Mouse (Mus musculus): ENCODE measurements around the gene Agxt.

Gene Agxt

DNA sequence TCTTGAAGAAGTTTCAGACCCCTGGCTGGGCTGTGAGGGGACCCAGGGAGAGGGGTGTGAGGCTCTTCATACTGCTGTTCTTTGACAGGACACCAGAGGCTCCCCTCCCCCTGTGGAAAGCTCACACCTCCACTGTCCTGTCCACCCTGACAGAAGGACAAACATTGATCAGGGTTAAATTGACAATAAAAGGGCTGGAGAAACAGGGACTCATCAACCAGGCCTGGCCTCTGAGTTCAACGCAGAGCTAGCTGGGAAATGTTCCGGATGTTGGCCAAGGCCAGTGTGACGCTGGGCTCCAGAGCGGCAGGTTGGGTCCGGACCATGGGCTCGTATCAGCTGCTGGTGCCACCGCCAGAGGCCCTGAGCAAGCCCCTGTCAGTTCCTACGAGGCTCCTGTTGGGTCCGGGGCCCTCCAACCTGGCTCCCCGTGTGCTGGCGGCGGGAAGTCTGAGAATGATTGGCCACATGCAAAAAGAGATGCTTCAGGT lies at the start of gene Agxt:
Gene Agxt, plus strand, starts transcription at position 205 of the 491 bp plus-strand sequence.
- no peak for DNase-seq (ENCODE audit: low read depth, low spot score)

DNA sequence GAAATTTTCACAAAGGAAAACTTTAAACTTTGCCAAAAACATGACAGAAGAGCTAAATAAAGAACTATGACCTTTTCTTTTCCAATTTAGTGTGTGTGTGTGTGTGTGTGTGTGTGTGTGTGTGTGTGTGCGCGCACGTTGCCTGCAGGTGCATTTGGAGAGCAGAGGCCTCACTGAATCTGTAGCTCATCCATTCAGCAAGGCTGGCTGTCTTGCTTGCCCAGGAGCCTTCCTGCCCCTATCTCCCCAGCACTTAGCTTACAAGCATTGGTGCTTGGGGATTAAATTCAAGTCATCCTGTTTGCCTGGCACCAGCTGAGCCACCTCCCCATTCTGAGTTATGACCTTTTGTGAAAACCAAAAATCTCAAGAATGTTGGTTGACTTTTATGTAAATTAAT lies 42.5 kb upstream of the Agxt start:
- DNase-seq (ENCODE audit: low read depth, low spot score) = no peak

DNA sequence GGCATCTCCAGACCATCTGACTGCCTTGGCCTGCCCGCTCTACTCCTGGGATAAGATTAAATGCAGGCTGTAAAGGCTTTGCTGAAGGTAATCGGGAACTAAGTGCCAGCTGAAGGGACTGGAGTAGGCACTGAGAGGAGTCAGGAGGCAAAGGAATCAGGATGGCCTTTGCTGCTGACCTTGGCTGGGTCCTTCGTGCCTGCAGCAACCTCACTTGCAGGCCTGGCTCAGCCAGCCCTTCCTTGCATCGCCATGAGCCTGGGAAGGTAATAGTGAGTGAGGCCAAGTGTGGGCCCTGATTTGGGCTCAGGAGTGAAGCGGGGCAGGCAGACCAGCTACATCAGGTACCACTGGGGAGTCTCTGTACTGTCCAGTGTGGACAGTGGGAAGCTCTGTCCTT lies 36.1 kb upstream of the Agxt start:
- no peak for DNase-seq (ENCODE audit: low read depth, low spot score)

DNA sequence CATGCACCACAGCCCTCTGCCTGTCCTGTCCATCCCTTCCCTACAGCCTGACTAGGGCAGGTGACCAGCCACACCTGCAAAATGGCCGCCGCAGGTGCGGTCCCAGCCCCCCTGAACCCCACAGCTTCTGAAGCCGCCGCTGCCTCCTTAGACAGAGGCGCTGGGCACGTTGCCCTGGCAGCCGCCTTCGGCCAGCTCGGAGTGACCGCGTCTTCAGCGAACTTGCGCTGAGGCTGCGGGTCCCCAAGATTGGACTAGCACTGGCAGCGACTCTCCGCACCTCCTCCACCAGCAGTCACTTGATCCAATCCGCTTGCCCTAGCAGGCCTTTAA lies 34.8 kb upstream of the Agxt start:
- DNase-seq (ENCODE audit: low read depth, low spot score) = no peak

DNA sequence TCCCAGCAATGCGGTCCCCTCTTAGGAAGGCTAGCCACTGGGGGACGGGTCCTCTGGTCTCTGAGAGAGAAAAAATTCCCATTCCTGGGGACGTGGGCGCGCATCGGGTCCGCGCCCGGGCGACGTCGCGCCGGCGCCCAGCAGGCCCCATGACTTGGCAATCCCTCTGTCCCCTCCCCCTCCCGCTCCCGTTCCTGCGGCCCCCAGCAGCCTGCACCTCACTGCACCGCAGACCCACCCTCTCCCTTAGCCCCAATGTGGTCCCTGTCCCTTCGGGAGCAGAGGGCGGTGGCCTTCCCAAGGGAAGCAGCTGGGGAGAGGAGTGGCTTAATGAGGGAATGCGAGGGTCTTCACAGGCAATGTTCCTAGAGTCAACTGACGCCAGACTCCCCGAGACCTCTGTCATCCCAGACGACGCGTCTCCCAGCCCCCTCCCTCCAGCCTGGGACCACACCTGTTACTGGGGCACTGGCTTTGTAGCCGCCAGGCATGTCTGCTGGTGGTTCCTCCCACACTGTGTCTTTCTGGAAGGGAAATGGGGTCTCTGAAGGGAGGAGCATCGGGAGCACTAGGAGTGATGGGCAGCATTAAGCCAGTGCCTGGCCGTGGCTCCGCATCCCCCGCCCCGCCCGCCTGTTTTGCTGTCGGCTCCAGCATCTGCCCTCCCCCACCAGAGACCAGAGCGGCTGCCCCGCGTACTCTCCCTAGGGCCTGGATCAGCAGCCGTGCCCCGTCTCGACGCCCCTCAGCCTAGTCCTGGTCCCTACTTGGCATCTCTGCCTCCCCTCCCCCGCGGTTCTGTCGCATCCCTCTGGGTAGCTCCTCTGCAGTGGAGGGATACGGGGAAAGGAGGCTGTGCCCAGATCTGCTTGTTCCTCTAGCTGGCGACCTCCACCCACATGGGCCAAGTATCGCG lies 34.2 kb upstream of the Agxt start:
- peak; percentile 33 for DNase-seq (ENCODE audit: low read depth, low spot score)

DNA sequence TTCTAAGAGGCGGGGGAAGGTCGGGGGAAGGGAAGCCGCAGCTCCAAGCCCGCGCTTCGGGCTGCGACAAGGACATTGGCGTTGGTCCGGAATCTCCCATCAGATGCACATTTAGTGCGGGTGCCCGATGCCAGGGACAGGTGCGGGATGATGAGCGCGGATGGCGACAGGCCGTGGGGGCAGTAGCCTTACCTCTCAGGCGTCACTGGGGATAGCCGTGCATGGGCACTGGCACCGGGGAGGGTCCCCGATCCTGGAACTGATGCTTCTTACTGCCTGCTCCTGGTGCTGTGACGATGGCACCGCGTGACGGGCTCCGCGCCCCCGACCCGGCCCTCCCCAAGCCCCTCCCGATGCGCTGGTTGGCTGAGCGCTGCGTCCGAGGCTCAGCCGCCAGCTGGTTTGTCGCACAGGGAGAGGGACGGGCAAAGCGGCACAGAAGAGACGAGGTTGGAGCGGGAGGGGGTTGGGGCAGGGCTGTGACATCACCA lies 33.4 kb upstream of the Agxt start, which contains the start of gene Kif1a:
Gene Kif1a, minus strand, starts transcription at position 381 of the 491 bp plus-strand sequence.
- DNase-seq (ENCODE audit: low read depth, low spot score) = peak; percentile 39

DNA sequence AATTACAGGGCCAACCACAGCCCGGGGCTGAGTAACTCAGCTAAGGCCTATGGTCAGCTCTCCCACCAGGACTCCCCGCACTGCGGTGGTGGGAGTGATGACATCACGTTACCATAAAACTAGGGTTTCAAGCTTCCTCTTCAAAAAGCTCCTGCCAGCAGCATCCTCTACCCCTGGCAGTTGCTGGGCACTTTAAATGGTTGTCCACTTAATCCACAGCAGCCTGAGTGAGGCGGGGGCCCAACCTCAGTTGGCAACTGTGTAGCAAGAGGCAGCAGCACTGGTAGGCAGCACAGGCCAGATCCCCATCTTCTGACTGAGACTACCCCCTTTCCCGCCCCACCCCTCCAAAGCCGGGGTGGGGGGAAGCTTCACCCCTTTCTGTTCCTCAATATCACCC lies 32.3 kb upstream of the Agxt start:
- no peak for DNase-seq (ENCODE audit: low read depth, low spot score)

DNA sequence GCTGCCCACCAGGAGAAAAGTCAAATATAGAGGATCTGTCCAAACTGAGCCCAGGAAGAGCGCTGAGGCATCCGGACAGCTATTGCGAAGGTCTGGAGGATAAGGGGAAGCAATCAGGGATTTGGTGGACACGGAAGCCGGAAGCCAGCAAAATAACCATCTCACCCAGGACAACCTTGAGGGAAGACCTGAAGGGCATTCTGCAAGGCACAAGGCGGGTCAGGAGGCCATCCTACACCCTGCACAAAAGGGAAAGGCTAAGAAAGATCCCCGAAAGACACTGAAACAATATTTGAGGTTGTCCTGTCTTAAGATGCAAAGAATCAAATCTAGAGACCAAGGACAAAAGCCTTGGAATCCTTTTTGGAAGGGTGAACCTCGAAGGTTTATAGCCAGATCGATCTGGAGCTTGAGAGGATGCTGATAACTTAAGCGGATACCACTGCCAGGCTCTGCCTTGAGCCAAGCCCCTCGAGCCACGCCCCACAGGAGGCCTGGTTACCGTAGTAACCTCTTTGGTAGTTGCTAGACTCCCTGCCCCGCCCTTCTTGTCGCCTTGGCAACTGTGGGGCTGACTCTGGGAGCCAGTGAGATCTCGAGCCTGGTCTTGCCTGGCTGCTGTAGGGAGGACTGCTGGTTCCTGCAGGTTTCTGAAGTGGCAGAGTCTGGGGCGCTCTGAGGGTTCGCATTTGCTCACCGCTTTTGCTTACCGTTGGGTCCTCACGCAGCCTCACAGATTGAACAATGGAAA lies 20.2 kb upstream of the Agxt start:
- DNase-seq (ENCODE audit: low read depth, low spot score) = peak; percentile 97

DNA sequence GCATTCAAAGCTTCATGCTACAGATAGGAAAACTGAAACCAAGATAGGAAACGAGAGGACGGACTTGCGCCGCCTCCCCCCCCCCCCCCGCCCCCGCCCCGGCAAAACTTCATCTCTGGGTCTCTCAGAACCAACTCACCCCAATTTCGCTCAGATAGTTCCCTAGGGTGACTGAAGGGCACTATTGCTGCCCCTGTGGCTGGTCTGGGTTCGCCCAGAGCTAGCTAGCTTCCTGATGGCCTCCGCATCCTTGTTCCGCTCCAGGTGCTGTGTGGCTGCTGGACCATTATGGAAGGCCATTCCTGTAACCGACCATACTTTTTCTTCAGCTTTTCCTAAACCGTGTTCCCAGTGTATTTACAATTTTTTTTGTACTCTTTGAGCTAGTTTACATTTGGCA lies 19.6 kb upstream of the Agxt start:
- no peak for DNase-seq (ENCODE audit: low read depth, low spot score)

DNA sequence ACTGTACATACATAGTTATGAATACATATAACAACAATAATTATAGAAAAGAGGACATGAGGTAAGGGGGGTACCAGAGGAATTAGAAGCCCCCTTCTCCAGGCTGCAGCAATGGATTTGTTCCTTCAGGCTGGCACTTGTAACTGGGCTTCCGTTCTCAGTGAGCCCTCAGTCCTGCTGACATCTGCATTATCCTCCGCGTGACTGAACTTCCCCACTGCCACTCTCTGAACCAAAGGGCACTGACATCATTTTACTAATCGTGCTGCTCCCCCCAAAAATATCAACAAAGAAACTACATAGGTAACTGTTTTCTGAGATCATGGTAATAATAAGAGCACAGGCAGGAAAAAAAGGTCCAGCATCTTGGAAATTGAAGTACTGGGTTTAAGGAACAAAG lies 16.2 kb upstream of the Agxt start:
- DNase-seq (ENCODE audit: low read depth, low spot score) = no peak

DNA sequence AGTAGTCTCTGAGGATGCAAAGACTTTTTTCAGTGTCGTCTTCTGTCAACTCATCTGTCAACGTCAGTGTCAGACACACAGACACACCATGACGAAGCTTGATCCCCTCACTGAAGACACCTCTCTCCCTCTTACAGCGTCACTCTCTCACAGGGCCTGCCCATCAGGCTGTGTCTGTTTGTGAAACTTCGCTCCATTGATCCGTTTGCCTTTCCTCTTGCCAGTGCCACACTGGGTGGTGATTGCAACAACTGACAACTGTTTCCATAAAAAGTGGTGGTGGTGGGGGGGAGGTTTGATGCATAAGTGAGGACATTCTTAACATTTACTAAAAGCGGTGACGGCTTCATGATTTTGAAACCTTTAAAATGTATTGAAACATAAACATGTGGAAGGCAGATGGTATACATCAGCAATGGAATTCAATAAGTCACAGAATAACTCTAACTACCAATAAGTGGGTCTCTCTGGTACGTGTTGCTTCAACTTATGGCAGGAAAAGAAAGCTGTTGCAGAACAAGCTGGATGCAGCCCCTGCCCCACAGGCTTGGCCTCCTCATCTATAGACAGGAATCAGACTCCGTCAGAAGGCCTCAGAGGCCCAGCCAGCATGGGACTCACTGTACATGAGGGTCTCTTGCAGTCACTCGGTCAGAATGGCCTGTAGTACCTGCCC lies 11.7 kb upstream of the Agxt start:
- no peak for DNase-seq (ENCODE audit: low read depth, low spot score)

DNA sequence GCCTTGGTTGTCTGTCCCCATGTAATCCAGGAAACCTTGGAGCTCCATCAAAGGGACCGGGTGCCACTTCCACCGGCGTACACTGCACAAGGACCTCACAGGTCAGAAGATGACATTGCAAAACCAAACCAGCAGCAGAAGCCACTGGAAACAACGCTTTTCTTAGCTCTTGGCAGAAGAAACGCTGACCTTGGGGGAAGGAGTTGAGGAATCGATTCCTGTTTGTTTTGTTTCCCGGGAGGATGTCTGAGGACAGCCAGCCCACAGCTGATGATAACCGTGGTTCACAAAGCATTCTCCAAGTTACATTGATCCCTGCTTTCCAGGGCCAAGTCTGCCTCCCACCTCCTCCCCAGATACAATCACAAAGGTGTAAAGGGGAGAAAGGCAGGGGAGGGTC lies 11.0 kb upstream of the Agxt start:
- no peak for DNase-seq (ENCODE audit: low read depth, low spot score)

DNA sequence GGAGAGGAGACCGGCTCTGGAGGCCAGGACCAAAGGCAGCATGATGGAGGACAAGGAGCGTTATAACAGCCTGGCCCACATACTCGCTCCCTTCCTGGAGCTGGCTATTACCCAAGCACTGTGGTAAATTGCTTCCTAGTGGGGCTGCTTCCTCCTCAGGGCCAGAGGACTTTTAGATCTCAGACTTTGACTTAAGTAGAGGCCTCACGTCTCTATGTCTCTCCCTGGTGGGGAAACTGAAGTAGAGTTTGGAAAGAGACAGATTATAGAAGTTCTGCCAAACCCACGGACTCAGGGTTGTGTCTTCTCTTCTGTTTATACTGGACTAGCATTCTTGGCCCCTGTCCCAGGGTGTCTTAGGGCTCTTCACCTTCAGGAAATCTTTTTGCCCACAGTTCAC lies 9.8 kb upstream of the Agxt start:
- no peak for DNase-seq (ENCODE audit: low read depth, low spot score)

DNA sequence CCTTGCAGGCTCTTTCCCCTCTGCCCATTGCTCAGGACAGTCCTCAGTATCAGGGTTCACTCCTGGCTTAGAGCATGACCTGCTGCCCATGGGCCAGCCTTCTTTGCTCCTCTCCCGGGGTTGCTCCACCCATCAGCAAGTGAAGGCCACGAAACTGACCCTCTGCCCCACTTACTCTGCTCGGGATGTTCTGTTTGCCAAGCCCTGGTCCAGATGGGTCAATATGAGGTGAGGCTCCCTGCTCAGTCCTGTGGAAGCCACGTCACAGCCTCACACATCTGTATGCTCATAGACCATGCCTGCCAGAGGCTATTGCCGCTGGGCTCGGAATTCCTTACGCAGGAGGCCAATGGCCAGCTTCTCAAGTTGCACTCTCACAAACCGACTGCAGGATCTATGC lies 6.8 kb upstream of the Agxt start:
- no peak for DNase-seq (ENCODE audit: low read depth, low spot score)

DNA sequence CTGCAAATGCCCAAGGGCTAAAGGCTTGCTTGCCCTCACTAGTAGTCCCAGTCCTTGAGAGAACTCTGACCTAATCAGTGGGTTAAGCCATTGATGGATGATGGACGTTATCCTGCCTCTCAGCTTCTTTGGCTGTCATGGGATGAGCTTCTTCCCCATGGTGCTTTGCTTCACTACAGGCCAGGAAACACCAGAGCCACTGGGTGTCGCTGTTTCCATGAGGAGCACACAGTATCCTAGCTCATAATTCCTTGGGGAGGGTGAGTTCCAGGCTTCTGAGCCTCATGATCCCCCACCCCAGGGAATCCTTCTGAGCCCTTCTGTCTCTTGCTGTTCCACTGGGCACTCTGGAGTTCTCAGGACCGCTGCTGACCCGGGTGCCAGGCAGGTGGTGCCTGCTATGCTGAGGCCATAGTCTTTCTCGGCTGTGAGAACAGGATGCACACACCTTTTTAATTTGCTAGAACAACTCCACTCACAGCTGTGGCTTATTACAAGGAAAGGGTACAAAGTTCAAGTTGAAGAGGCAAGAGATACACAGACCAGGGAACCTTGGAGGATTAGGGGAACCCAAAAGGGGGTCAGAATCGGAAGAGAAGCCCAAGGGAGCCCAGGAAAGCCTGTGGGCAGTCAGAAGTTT lies 6.2 kb upstream of the Agxt start:
- DNase-seq (ENCODE audit: low read depth, low spot score) = peak; percentile 75

DNA sequence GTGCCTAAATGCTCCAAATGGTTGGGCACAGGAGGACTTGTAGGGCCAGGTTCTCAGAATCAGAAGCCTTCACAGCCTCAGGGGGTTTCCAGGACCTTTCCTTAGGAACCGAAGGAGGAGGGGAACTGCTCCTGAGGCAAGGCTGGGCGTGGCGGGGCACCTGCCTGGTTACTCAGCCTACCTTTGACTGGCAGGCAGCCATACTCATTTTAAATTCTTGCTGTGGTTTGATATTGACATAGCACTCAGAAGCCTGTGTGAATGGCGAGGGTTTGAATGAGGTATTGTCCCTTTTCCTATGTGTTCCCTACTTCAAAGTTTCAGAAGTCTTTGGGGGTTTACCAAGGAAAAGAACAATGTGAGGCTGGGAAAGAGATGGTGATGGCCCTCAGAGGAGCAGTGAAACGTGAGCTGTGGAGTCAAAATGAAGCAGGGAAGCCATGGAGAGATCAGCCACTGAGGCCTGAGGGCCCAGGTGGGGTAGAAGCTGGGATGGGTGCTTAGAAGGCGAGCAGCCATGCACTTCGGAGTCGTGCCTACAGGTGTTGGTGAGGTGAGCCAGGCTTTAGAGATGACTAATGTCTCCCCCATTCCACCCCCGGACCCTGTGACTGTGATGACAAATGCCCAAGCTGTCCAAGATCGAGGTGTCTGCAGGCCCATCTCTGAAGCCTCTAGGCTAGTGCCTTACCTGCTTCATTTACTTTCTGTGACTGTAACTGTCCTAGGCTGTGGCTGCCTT lies 4.6 kb upstream of the Agxt start:
- DNase-seq (ENCODE audit: low read depth, low spot score) = no peak

DNA sequence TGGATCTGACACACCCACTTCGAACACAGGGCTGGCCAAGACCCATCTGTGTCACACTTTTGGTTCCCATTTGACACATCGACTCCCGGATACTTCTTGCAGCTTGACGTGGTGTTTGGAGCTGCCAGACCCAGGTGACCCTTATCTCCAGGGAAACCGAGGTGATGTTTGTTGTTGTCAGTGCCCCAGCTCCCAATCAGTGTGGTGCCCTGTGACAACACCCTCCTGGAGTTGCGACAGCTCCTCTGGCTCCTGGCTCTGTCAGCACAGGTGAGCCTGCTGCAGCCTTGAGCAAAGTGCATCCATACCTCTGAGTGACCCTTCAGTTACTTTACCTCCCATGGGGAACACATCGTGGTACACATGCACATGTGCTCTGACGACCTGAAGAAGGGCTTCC lies 2.4 kb upstream of the Agxt start:
- DNase-seq (ENCODE audit: low read depth, low spot score) = no peak

DNA sequence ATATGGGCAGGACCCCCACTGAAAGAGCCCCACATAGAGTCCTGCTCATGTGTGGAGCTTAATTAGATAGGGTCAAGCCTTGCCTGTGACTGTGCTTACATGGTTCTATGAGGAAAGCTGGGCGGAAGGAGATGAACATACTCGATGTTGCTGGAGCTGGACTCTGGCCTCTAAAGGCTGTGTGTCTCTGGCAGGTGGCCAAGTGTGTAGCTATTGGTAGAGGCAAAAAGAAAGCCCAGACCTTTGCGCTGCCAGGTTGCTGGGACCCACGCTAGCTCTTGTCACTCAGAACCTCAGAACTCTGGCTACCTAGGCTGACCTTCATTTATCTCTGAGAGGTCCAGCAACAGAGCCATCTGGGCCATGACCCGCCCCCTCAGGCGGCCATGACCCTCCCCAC lies 3.5 kb downstream of the Agxt start:
- no peak for DNase-seq (ENCODE audit: low read depth, low spot score)

DNA sequence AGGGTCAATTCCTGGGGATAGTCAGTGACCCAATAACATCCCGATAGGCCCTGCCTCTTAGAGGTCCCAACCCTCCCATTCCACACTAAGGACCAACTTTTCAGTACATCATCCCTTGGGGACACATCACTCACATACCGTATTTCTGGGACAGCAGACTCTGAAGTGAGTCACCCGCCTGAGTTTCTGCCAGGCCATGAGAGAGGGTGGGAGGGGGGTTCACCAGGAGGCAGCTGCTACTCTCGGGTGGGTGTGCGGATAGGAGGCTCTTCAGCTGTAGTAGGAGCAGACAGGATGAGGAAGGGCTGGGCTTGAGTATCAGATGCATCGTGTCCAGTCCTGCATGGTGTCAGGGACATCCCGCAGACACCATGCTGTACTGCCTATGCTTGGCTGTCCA lies 4.7 kb downstream of the Agxt start:
- DNase-seq (ENCODE audit: low read depth, low spot score) = no peak

DNA sequence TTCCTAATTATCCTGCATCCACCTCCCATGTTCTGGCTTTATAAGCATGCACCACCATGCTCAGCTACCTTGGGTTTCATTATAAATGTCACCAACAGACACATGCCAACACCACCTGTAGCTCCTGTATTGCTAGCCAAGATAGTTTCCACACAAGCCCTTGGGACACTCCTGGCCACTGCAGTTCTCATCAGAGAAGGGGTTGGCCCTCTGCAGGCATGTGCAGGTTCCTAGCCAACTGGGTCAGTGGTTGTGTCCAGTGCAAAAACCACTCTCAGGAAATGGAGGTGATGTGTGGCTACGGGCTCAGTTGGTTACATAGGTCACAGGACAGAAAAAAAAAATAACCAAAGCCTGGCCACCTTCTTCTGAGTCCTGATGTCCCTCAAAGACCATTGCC lies 7.8 kb downstream of the Agxt start:
- no peak for DNase-seq (ENCODE audit: low read depth, low spot score)

DNA sequence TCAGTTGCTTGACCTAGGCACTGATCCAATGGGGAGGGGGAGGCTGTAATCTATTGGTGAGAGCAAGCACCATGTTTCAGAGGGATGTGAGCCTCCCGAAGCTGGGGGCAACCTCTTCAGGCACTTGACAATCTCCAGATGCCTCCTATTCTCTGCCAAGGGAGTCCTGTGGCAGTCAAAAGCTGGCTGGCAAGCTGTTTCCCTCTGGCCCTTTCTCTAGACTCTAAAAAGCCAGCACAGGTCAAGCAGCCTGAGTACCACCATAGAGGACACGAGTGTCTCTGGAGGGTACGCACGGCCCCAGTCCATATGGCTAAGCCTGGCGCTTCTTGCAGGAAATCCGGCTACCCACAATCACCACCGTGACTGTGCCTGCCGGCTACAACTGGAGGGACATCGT lies 9.1 kb downstream of the Agxt start:
- no peak for DNase-seq (ENCODE audit: low read depth, low spot score)

Data from ZHBTc4 (cell line).